Mouse (Mus musculus): Measurements from ENCODE around the gene Cited4. TPM values are rescaled to one million over a fixed set of nuclear protein-coding genes. Genes with fewer than 3 reads are reported as not detected.

Cited4 gene
- total RNA-seq, 2 experiments from 2014 or later, result 57.5 to 61.8 TPM

Other genes with a start within 250 kb of the Cited4 start
- under 1 TPM in 1 of 2 experiments, not detected in 1; 0.17 TPM for gene Slfnl1, start 134.3 kb upstream of the Cited4 start, total RNA-seq (2021)
- gene Ctps, start 96.3 kb upstream of the Cited4 start, total RNA-seq (2021), result 10 to 100 TPM; 30.3 to 36.1 TPM
- gene Gm8439, start 77.8 kb upstream of the Cited4 start, total RNA-seq (2021), result not detected
- gene Kcnq4, start 82.0 kb downstream of the Cited4 start, total RNA-seq (2021), result 1 to 10 TPM; 2.8 to 4.0 TPM
- gene Nfyc, start 165.0 kb downstream of the Cited4 start, total RNA-seq (2021), result 10 to 100 TPM; 66.3 to 67.9 TPM
- gene Rims3, start 188.2 kb downstream of the Cited4 start, total RNA-seq (2021), result under 1 TPM; 0.12 to 0.22 TPM